Mouse (Mus musculus): Measurements from ENCODE around the gene Rsad1.

Gene Rsad1

GRCm38 (mm10) chr11:94491749-94492099 is 57.3 kb downstream of the Rsad1 start:
- in situ Hi-C loops (cut with MboI, MseI): no loop called here

- in situ Hi-C loops (cut with MboI, MseI): no loop called here
These were observed 57.9 kb downstream of the Rsad1 start for GRCm38 (mm10) chr11:94491035-94491748.
